Mouse (Mus musculus) intestine, embryonic 14.5 days (tissue): ENCODE results near the gene Pms2. TPM values are rescaled to one million over a fixed set of nuclear protein-coding genes. Genes with fewer than 3 reads are reported as not detected.

Experiments
- ATAC-seq: fragments of 200-750 bp; cut with Nextera tagmentation; replicated peaks from 2 replicates; pipeline ENCODE4 v1.8.0; 2017; ENCODE audit warnings: low read depth, moderate number of reproducible peaks, moderate TSS enrichment, moderate library complexity; ENCODE audit not compliant: low FRiP score, low TSS enrichment
- DNase-seq: peaks from one replicate; pipeline ENCODE4 v3.0.0-alpha.2; 2018; ENCODE audit warnings: low spot score
- H3K27ac ChIP-seq: fragments of 300-500 bp; sonication (generic); 2 replicates; pipeline ENCODE4 v1.5.1; 2014; ENCODE audit warnings: low read depth, mild to moderate bottlenecking, control low read depth
- H3K27me3 ChIP-seq: fragments of 300-500 bp; sonication (generic); replicated peaks from 2 replicates; pipeline ENCODE4 v1.6.1; 2014; ENCODE audit warnings: low read length, control low read depth; ENCODE audit not compliant: control insufficient read depth, insufficient read depth
- H3K36me3 ChIP-seq: fragments of 300-500 bp; sonication (generic); 2 replicates; pipeline ENCODE4 v1.6.1; 2014; ENCODE audit warnings: low read length, control low read depth; ENCODE audit not compliant: control insufficient read depth, insufficient read depth
- H3K4me1 ChIP-seq: fragments of 300-500 bp; sonication (generic); replicated peaks from 2 replicates; pipeline ENCODE4 v1.6.1; 2014; ENCODE audit warnings: low read length, control low read depth, mixed read lengths; ENCODE audit not compliant: control insufficient read depth, insufficient read depth
- H3K4me2 ChIP-seq: fragments of 300-500 bp; sonication (generic); 2 replicates; pipeline ENCODE4 v1.6.1; 2014; ENCODE audit warnings: low read length
- H3K4me3 ChIP-seq: fragments of 300-500 bp; sonication (generic); 2 replicates; pipeline ENCODE4 v1.5.1; 2014; ENCODE audit warnings: low read depth, low read length, control low read depth, mixed read lengths
- H3K9ac ChIP-seq: fragments of 300-500 bp; sonication (generic); 2 replicates; pipeline ENCODE4 v1.6.1; 2014; ENCODE audit warnings: mild to moderate bottlenecking, low read length
- H3K9me3 ChIP-seq: fragments of 300-500 bp; sonication (generic); 2 replicates; pipeline ENCODE4 v1.6.1; 2016; ENCODE audit warnings: low read length, control low read depth; ENCODE audit not compliant: control insufficient read depth
- WGBS: fragments of 180-500 bp; shearing (Covaris S2); extraction: QIAGEN DNeasy Blood & Tissue Kit; methylation state at CpG from one replicate; pipeline ENCODE4 v1.1.7; 2014; 5-methylcytosine and 5-hydroxymethylcytosine counted together
- polyA plus RNA-seq: library from polyadenylated mRNA; unstranded; fragments of >200 nt; fragmentation: Nextera tagmentation; extraction: Ambion mirVana; gene quantifications from 2 replicates; pipeline ENCODE4 v1.2.1, GENCODE M21; 2014

Pms2 gene
- polyA plus RNA-seq, 1 experiment from 2014 or later = 24.6 TPM

- Histone ChIP-seq H3K4me2 (no peak overlapping the region), H3K4me1 (no peaks in the 10 kb centered on the region), H3K9me3 (no peaks in the 10 kb centered on the region), H3K36me3 (peaks cover 63% of the 10 kb centered on the region), H3K9ac (no peak overlapping the region), H3K27me3 (no peaks in the 10 kb centered on the region), H3K27ac (no peak overlapping the region), H3K4me3 (no peak overlapping the region)
- WGBS = 89% methylated on average over 4 of the region's 4 CpGs
- DNase-seq (no peak), ATAC-seq (no peak)
Measured at GRCm38 (mm10) chr5:143929291-143929690, 19.5 kb downstream of the Pms2 start.

- no peak overlapping the region for H3K9ac ChIP-seq
- no peak overlapping the region for H3K4me2 ChIP-seq
- peaks cover 50% of the 10 kb centered on the region for H3K36me3 ChIP-seq
- no peaks in the 10 kb centered on the region for H3K27me3 ChIP-seq
- no peak for DNase-seq
- no peak for ATAC-seq
- no peaks in the 10 kb centered on the region for H3K9me3 ChIP-seq
- H3K4me1 ChIP-seq = no peaks in the 10 kb centered on the region
- H3K4me3 ChIP-seq = no peak overlapping the region
- H3K27ac ChIP-seq = no peak overlapping the region
- WGBS = 97% methylated on average over 12 of the region's 12 CpGs
Measured at GRCm38 (mm10) chr5:143930656-143931055, 20.9 kb downstream of the Pms2 start.

- no peak overlapping the region for H3K4me3 ChIP-seq
- no peak for ATAC-seq
- no peak overlapping the region for H3K9ac ChIP-seq
- no peaks in the 10 kb centered on the region for H3K9me3 ChIP-seq
- H3K4me1 ChIP-seq = no peaks in the 10 kb centered on the region
- no peak overlapping the region for H3K27ac ChIP-seq
- H3K36me3 ChIP-seq = peaks cover 39% of the 10 kb centered on the region
- WGBS = 82% methylated on average over 6 of the region's 6 CpGs
- no peak overlapping the region for H3K4me2 ChIP-seq
- DNase-seq = no peak
- H3K27me3 ChIP-seq = no peaks in the 10 kb centered on the region
Measured at GRCm38 (mm10) chr5:143931863-143932580, 22.3 kb downstream of the Pms2 start.

- DNase-seq (no peak), ATAC-seq (no peak)
- 13% methylated on average over 8 of the region's 8 CpGs for WGBS
- Histone ChIP-seq H3K27me3 (no peaks in the 10 kb centered on the region), H3K4me2 (no peak within 1 kb of the TSS), H3K4me1 (no peaks in the 10 kb centered on the region), H3K9me3 (no peaks in the 10 kb centered on the region), H3K27ac (no peak within 1 kb of the TSS), H3K4me3 (no peak within 1 kb of the TSS), H3K9ac (no peak within 1 kb of the TSS), H3K36me3 (peaks cover 38% of the 10 kb centered on the region)
Measured at GRCm38 (mm10) chr5:143932831-143933230, 23.1 kb downstream of the Pms2 start, which contains the start of gene Rsph10b. Gene Rsph10b, plus strand, starts transcription at chr5:143933035.

- Histone ChIP-seq H3K27me3 (no peaks in the 10 kb centered on the region), H3K27ac (no peak overlapping the region), H3K9me3 (no peaks in the 10 kb centered on the region), H3K4me2 (no peak overlapping the region), H3K4me3 (no peak overlapping the region), H3K36me3 (peaks cover 33% of the 10 kb centered on the region), H3K4me1 (no peaks in the 10 kb centered on the region), H3K9ac (no peak overlapping the region)
- ATAC-seq = no peak
- 86% methylated on average over 11 of the region's 11 CpGs for WGBS
- no peak for DNase-seq
Measured at GRCm38 (mm10) chr5:143933414-143933813, 23.6 kb downstream of the Pms2 start.

- Histone ChIP-seq H3K27me3 (no peaks in the 10 kb centered on the region), H3K9me3 (no peaks in the 10 kb centered on the region), H3K9ac (no peak overlapping the region), H3K4me3 (no peak overlapping the region), H3K4me1 (no peaks in the 10 kb centered on the region), H3K4me2 (no peak overlapping the region), H3K27ac (no peak overlapping the region), H3K36me3 (peaks cover 28% of the 10 kb centered on the region)
- WGBS = 76% methylated on average over 1 of the region's 1 CpGs
- ATAC-seq (no peak), DNase-seq (no peak)
Measured at GRCm38 (mm10) chr5:143933875-143934274, 24.1 kb downstream of the Pms2 start.

- H3K4me1 ChIP-seq = no peaks in the 10 kb centered on the region
- DNase-seq (no peak), ATAC-seq (no peak)
- no peaks in the 10 kb centered on the region for H3K9me3 ChIP-seq
- H3K27me3 ChIP-seq = no peaks in the 10 kb centered on the region
- no peak overlapping the region for H3K4me3 ChIP-seq
- H3K9ac ChIP-seq = no peak overlapping the region
- no peak overlapping the region for H3K4me2 ChIP-seq
- peaks cover 8% of the 10 kb centered on the region; the same call in 1 of the 2 replicates for H3K36me3 ChIP-seq
- H3K27ac ChIP-seq = no peak overlapping the region
- 84% methylated on average over 9 of the region's 9 CpGs for WGBS
Measured at GRCm38 (mm10) chr5:143936156-143936555, 26.4 kb downstream of the Pms2 start.

GRCm38 (mm10) chr5:143941588-143941987 lies 31.8 kb downstream of the Pms2 start:
- H3K27ac ChIP-seq = no peak overlapping the region
- no peaks in the 10 kb centered on the region for H3K36me3 ChIP-seq
- ATAC-seq (peak; percentile 23; the same call in 1 of the 2 replicates), DNase-seq (no peak)
- no peaks in the 10 kb centered on the region for H3K4me1 ChIP-seq
- no peaks in the 10 kb centered on the region for H3K27me3 ChIP-seq
- no peak overlapping the region for H3K4me2 ChIP-seq
- no peak overlapping the region for H3K9ac ChIP-seq
- H3K9me3 ChIP-seq = no peaks in the 10 kb centered on the region
- H3K4me3 ChIP-seq = no peak overlapping the region
- 25% methylated on average over 10 of the region's 10 CpGs for WGBS
